Mouse (Mus musculus) testis, adult 2 months (tissue): ENCODE data around the gene Clptm1.

Source experiments
- CTCF ChIP-seq: fragments of 200-500 bp; IDR thresholded peaks from 2 replicates; pipeline ENCODE4 v1.5.1; 2012; ENCODE audit warnings: low read depth, mild to moderate bottlenecking, inconsistent platforms, low read length, moderate library complexity; ENCODE audit not compliant: control insufficient read depth, insufficient read depth, insufficient replicate concordance
- POLR2A ChIP-seq: fragments of 200-500 bp; IDR thresholded peaks from 2 replicates; pipeline ENCODE4 v1.6.1; 2012; ENCODE audit warnings: low read depth, mild to moderate bottlenecking, inconsistent platforms, low read length, moderate library complexity; ENCODE audit not compliant: control insufficient read depth

DNA sequence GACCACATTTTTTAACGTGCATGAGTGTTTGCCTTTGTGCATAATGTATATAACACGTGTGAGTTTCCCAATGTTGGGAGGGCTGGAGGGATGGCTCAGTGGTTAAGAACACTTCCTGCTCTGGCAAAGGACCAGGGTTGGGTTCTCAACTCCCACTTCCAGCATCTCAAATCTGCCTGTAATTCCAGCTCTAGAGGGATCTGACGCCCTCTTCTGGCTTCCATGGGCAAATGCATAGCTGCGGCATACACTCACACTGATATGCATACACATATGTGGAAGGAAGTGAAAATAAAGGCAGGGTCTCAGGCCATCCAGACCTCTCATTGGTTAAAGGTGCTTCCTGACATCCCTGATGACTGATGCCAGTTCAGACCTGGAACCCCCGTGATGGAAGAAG, 57.5 kb downstream of the Clptm1 start:
- TF ChIP-seq POLR2A: no peak
- TF ChIP-seq CTCF: no peak
